ENCODE assay signal across 12 mouse cellular contexts in the genomic region with DNA sequence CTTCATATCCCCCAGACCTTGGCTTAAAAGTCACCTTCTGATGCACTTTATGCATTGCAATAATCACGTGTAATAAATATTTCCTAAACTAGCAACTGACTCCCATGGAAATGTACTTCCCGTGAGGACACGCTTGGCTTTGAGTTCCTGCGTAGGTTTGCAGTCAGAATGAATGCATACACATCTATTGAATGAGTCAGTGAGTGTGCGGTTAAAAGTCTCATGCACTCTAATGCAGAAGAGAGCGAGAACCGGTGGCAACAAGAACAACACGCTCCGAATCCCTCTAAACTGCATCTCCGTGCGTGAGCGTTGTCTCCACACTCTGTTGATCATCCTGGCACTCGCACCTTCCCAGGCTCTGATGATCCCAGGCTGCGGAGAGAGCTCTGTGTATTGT.
"Had no signal": no experiment of that assay in that cellular context is flagged by ENCODE, and none has a peak within 500 bp of the region (broad histone marks: within the 10 kb centered on the region; RNA-seq: fewer than 3 reads in every experiment).

No protein-coding gene starts in this region.

- DNase-seq: retina, postnatal 1 day; right cerebral cortex, adult 18-20 months; right cerebral cortex, postnatal 14 days; right cerebral cortex, postnatal 25 days; right cerebral cortex, postnatal 4 days; spleen, adult 18-20 months; thymus, adult 18-20 months; thymus, adult 2 months; thymus, postnatal 14 days; thymus, postnatal 25 days; thymus, postnatal 36 days; thymus, postnatal 4 days had no signal
